Mouse (Mus musculus) embryonic fibroblast, embryonic 13.5 days (primary cell): ENCODE results near the gene Pes1.

Source experiments
- CTCF ChIP-seq: IDR thresholded peaks from 2 replicates; pipeline ENCODE4 v1.5.1; 2011; ENCODE audit warnings: mild to moderate bottlenecking, control low read depth, low read length, moderate library complexity, borderline replicate concordance; ENCODE audit not compliant: insufficient read depth
- POLR2A ChIP-seq: IDR thresholded peaks from 2 replicates; pipeline ENCODE4 v1.6.1; 2011; ENCODE audit warnings: low read depth, mild to moderate bottlenecking, control low read depth, low read length, moderate library complexity

DNA sequence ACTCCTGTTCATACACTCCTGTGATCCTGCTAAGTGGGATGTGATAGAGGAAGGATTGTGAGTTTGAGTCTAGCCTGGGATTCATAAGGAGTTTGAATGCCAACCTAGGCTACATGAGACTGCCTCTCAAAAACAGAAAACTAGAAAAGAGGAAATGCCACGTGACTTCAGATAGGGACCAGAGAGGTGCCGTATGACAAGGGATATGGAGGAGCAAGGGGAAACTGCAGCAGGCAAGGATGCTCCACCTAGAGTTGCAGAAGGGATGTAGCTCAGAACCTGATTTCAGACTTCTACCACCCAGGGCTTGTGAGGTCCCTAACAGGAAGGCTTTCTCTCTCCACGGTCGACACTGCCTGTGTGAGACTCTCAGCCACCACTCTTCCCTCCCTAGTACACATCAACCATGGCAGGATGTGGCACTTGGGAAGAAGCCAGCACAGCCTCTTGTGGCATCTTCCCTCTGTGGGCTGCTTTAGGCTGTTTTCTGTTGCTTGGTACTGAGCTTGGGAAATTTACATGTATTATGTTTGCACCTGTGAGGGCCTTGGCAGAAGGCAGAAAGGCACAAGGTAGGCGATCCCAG lies 41.5 kb downstream of the Pes1 start:
- TF ChIP-seq CTCF, result no peak
- no peak for TF ChIP-seq POLR2A
